Mouse (Mus musculus) embryo, embryonic 11.5 days (tissue): ENCODE results near the gene Agps.

Source experiments
- DNase-seq: peaks from one replicate; pipeline ENCODE4 v3.0.0-alpha.2; 2012; ENCODE audit warnings: low read depth, low spot score

Gene Agps

GRCm38 (mm10) chr2:75831881-75832633 lies at the start of gene Agps:
Agps (plus strand) TSS chr2:75832177.
- DNase-seq, result peak; percentile 82

GRCm38 (mm10) chr2:75786075-75786474 lies 45.9 kb upstream of the Agps start:
- DNase-seq, result peak; percentile 61

GRCm38 (mm10) chr2:75788511-75788910 lies 43.5 kb upstream of the Agps start:
- DNase-seq, result no peak

GRCm38 (mm10) chr2:75789959-75790523 lies 41.9 kb upstream of the Agps start:
- DNase-seq, result no peak

- no peak for DNase-seq
These were observed 40.2 kb upstream of the Agps start for GRCm38 (mm10) chr2:75791561-75792308.

- no peak for DNase-seq
These were observed 39.4 kb upstream of the Agps start for GRCm38 (mm10) chr2:75792377-75793203.

- no peak for DNase-seq
These were observed 35.8 kb upstream of the Agps start for GRCm38 (mm10) chr2:75796181-75796580.

GRCm38 (mm10) chr2:75798434-75798970 lies 33.5 kb upstream of the Agps start:
- no peak for DNase-seq

GRCm38 (mm10) chr2:75805767-75806166 lies 26.2 kb upstream of the Agps start:
- no peak for DNase-seq

- DNase-seq, result no peak
These were observed 25.1 kb upstream of the Agps start for GRCm38 (mm10) chr2:75806891-75807290.

- DNase-seq, result no peak
These were observed 24.5 kb upstream of the Agps start for GRCm38 (mm10) chr2:75807460-75807859.

- no peak for DNase-seq
These were observed 17.1 kb upstream of the Agps start for GRCm38 (mm10) chr2:75814880-75815279.

GRCm38 (mm10) chr2:75815521-75815920 lies 16.5 kb upstream of the Agps start:
- no peak for DNase-seq

- DNase-seq, result no peak
These were observed 15.3 kb upstream of the Agps start for GRCm38 (mm10) chr2:75816673-75817072.

GRCm38 (mm10) chr2:75818719-75819118 lies 13.3 kb upstream of the Agps start:
- DNase-seq, result no peak

- DNase-seq, result no peak
These were observed 12.2 kb upstream of the Agps start for GRCm38 (mm10) chr2:75819796-75820195.

GRCm38 (mm10) chr2:75821971-75822751 lies 9.8 kb upstream of the Agps start:
- no peak for DNase-seq

GRCm38 (mm10) chr2:75823736-75824135 lies 8.2 kb upstream of the Agps start:
- no peak for DNase-seq

- no peak for DNase-seq
These were observed 7.8 kb upstream of the Agps start for GRCm38 (mm10) chr2:75824144-75824543.

GRCm38 (mm10) chr2:75824846-75825245 lies 7.1 kb upstream of the Agps start:
- no peak for DNase-seq

- no peak for DNase-seq
These were observed 6.4 kb upstream of the Agps start for GRCm38 (mm10) chr2:75825603-75826002.
